Comparison of ENCODE assay signal across 25 mouse cellular contexts in genomic region chr6:84456803-84457202, GRCm38 (mm10).
"Had no signal": no experiment of that assay in that cellular context is flagged by ENCODE, and none has a peak within 500 bp of the region (broad histone marks: within the 10 kb centered on the region; RNA-seq: fewer than 3 reads in every experiment).

No protein-coding gene starts in this region.

- H3K27me3 ChIP-seq: hindbrain, embryonic 12.5 days; intestine, embryonic 15.5 days; limb, embryonic 15.5 days had no signal

- H3K4me2 ChIP-seq: heart, embryonic 11.5 days; heart, embryonic 13.5 days; heart, embryonic 15.5 days; hindbrain, embryonic 12.5 days; hindbrain, embryonic 14.5 days; intestine, embryonic 15.5 days; limb, embryonic 13.5 days; limb, embryonic 15.5 days; liver, embryonic 12.5 days had no signal

- H3K4me1 ChIP-seq: heart, embryonic 13.5 days; heart, embryonic 15.5 days; hindbrain, embryonic 10.5 days; hindbrain, embryonic 12.5 days; intestine, embryonic 15.5 days; limb, embryonic 15.5 days; liver, embryonic 12.5 days had no signal

- DNase-seq: gastrocnemius, adult 2 months; gastrocnemius, postnatal 10 days; gastrocnemius, postnatal 25 days; heart, adult 2 months; heart, postnatal 14 days; heart, postnatal 4 days; kidney, adult 18-20 months; kidney, adult 8-10 months; kidney, postnatal 10 days; kidney, postnatal 25 days; kidney, postnatal 4 days; layer of hippocampus, postnatal 36 days; left cerebral cortex, postnatal 4 days had no signal

- H3K9me3 ChIP-seq: heart, embryonic 13.5 days; heart, embryonic 15.5 days; hindbrain, embryonic 10.5 days; hindbrain, embryonic 12.5 days; intestine, embryonic 15.5 days; limb, embryonic 13.5 days; limb, embryonic 15.5 days; liver, embryonic 12.5 days had no signal

- H3K4me3 ChIP-seq: gastrocnemius, adult 2 months; heart, adult 2 months; heart, embryonic 13.5 days; heart, embryonic 15.5 days; hindbrain, embryonic 10.5 days; hindbrain, embryonic 12.5 days; intestine, embryonic 15.5 days; layer of hippocampus, adult 2 months; limb, embryonic 13.5 days; limb, embryonic 15.5 days; liver, embryonic 12.5 days had no signal

- H3K27ac ChIP-seq: gastrocnemius, adult 2 months; heart, adult 2 months; heart, embryonic 13.5 days; heart, embryonic 15.5 days; hindbrain, embryonic 10.5 days; hindbrain, embryonic 12.5 days; hindbrain, embryonic 14.5 days; intestine, embryonic 15.5 days; layer of hippocampus, adult 2 months; limb, embryonic 13.5 days; limb, embryonic 15.5 days; liver, embryonic 12.5 days; liver, embryonic 14.5 days had no signal

- H3K36me3 ChIP-seq: heart, embryonic 13.5 days; heart, embryonic 15.5 days; hindbrain, embryonic 10.5 days; hindbrain, embryonic 12.5 days; intestine, embryonic 15.5 days; limb, embryonic 13.5 days; limb, embryonic 15.5 days; liver, embryonic 12.5 days had no signal

- H3K9ac ChIP-seq: heart, embryonic 13.5 days; heart, embryonic 15.5 days; hindbrain, embryonic 12.5 days; hindbrain, embryonic 14.5 days; intestine, embryonic 15.5 days; limb, embryonic 13.5 days; limb, embryonic 15.5 days; liver, embryonic 12.5 days; liver, embryonic 14.5 days had no signal
